Mouse (Mus musculus): ENCODE results near the gene Dxo.

The Dxo gene

DNA sequence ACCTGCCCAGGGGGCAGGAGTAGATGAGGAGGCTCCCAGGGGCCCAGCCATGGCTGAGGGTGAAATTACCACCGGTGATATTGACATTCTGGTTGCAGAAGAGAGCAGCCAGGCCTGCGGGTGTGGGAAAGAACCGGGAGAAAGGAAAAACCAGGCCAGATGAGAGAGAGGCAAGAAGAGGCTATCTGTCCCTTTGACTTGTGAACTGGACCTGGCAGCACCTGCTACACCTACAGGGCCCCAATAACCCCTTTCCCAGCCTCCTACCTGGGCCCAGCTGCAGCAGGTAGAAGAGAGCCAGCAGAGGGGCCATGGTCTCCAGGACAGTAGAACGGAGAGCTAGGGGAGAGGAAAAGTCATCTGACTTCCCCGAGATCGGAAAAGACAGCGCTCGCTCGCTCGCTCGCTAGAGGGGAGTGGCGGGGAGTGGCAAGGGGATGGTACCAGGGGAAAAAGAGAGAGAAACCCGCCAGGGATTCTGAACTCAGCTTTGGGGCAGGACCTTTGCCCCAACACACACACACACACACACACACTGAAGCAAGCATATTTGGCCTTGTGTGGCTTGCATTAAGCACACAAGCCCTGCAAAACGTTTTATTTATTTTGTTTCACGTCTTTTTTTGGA, 45.0 kb downstream of the Dxo start, which contains the start of gene Gm20547:
TSS of gene Gm20547 (minus strand) at position 360 of the 628 bp plus-strand sequence.
- DNase-seq = peak; percentile 32

DNA sequence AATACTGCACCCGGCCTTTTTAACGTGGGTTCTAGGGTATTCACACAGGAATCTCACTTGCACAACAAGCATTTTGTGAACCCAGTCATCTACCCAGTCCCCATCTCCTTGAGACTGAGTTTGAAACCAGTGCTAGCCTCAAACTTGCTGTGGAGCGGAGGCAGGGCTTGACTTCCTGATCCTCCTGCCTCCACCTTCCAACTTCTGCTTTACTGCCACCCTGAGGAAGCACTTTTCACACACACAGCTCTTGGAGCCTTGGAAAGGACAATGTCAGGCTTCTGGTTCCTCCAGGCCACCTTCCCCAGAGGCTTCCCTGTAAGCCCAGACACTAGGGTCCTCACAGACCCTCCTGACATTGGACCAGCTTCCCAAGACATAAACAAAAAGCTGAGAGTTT, 46.5 kb downstream of the Dxo start:
- DNase-seq = no peak

- no peak for DNase-seq
Observed at GRCm38 (mm10) chr17:34884704-34885103, 47.9 kb downstream of the Dxo start.

GRCm38 (mm10) chr17:34885615-34886014, 48.8 kb downstream of the Dxo start:
- DNase-seq = no peak

DNA sequence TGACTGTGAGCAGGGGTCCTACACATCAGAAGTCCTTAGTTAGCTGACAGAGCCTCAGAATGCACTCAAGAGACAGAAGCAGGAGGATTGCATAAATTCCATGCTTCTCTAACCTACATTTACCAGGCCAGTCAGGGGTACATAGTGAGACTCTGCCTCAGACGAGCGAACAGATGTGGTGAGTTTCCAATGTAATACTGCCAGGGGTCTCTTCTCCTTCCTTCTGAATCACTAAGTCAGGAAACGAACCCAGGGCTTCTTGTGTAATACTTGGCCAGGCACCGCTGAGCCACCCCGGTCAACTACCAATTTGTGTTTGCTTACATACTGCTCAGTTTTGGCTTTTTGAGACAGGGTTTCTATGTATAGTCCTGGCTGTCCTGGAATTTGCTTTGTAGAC, 51.1 kb downstream of the Dxo start:
- DNase-seq = no peak

Measured in kidney, adult 18-20 months (tissue).